Mouse (Mus musculus) right cerebral cortex, adult 18-20 months (tissue): Measurements from ENCODE around the gene Ube2g1.

ENCODE experiments used
- DNase-seq: peaks from one replicate; pipeline ENCODE4 v3.0.0; 2022; ENCODE audit warnings: mixed read lengths

The Ube2g1 gene

DNA sequence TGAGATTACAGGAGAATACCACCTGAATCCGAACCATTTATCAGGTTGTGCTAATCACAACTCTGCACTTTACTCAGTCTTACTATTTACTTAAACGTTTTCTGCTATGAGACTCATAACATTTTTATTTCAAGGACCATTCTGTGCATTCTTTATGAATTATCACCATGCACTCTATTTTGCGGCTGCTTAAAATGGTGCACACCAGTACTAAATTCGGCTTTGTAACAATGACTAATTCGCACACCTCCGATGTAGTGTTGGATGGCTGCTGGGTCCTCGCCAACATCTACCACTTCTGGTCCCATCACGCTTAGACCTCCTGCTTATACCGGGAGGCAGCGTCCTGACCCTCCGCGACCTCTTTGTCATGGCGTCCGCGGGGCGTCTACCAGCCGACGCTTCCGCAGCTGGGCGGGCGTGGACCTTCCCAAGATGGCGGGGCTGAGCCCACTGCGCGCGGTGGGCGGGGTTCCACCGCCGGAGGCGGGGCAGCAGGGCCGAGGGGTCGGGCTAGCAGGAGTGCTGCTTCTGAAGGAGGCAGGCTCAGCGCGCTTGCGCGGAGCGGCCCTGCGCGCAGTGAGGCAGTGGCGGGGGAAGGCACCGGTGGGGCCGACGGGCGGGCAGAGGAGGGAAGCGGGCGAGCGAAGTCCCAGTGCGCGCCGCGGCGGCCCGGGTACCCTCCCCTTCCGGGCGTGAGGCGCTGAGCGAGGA lies at the start of gene Ube2g1:
Gene Ube2g1 (plus strand): TSS at position 590 of the 714 bp plus-strand sequence.
- peak; percentile 98 for DNase-seq

DNA sequence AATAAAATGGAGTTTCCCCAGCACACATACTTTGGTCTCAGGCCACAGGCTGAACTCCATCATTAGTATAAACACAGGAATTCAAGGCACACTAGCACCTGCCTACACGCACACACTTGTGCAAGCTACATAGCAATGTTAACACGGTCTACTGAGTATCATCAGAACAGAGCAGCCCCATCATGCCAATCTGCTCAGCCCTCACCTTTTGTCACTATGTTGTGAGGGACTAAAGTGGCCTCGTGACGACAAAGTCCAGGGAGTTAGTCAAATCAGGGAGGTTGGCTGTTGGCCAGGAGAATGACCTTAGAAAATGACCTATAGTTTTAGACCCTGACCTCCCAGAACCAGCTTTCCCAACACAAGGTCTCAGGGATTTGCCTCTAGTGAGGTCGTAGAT lies 48.9 kb upstream of the Ube2g1 start:
- no peak for DNase-seq

DNA sequence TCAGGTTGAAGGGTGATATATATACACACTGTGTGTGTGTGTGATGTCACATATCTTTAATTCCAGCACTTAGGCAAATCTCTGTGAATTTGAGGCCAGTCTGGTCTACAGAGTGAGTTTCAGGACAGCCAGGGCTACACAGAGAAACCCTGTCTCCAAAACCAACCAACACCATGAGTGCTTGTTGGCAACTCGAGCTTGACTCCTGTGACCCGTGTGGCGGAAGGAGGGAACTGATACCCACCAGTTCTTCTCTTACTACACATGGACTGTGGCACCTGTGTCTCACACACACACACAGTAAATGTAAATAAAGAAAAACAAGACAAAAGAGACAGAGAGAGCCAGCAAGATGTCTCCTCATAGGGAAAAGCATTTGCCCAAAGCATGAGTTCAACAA lies 46.4 kb upstream of the Ube2g1 start:
- no peak for DNase-seq

GRCm38 (mm10) chr11:72564232-72564807 lies 42.8 kb upstream of the Ube2g1 start:
- DNase-seq, result peak; percentile 40

GRCm38 (mm10) chr11:72566304-72566703 lies 40.8 kb upstream of the Ube2g1 start:
- DNase-seq, result no peak

GRCm38 (mm10) chr11:72566816-72567338 lies 40.2 kb upstream of the Ube2g1 start:
- peak; percentile 88 for DNase-seq

DNA sequence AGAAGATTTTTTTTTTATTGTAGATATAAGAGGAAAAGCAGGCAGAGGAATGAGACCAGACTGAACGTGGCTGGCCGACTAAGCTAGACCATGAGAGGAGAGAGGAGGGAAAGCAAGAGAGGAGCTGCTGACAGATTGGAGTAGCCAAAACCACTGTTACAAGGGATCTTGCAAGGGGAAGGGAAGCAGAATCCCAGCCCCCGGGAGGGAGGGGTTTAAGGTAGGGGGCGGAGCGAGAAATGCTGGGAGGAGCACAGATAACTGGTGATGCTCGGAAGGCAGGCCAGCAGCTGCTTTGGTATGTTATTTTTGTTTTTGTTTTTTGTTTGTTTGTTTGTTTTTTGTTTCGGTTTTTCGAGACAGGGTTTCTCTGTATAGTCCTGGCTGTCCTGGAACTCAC lies 38.0 kb upstream of the Ube2g1 start:
- no peak for DNase-seq

DNA sequence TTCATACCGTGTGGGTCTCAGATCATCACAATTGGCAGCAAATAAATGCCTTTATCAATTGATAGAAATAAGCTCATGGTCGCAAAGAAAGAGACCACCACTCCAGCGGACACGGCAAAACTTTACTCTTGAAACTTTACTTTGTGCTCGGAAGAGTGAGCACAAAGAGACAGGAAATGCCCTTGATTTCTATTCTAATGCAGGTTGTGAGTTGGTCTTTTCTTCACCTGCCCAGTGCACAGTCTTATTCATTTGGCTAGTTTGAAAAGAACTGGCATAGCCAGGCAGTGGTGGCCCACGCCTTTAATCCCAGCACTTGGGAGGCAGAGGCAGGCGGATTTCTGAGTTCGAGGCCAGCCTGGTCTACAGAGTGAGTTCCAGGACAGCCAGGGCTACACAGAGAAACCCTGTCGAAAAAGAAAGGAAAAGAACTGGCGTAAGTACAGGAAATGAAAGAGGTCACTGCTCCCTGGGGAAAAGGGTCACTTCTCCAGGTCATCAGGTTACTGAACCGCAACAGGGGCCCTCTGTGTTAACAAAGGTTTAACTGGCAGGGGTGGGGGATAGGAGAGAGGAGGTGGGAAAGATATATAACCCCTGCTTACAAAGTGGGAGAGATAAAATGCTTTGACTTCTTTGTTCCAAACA lies 37.3 kb upstream of the Ube2g1 start:
- DNase-seq, result no peak

DNA sequence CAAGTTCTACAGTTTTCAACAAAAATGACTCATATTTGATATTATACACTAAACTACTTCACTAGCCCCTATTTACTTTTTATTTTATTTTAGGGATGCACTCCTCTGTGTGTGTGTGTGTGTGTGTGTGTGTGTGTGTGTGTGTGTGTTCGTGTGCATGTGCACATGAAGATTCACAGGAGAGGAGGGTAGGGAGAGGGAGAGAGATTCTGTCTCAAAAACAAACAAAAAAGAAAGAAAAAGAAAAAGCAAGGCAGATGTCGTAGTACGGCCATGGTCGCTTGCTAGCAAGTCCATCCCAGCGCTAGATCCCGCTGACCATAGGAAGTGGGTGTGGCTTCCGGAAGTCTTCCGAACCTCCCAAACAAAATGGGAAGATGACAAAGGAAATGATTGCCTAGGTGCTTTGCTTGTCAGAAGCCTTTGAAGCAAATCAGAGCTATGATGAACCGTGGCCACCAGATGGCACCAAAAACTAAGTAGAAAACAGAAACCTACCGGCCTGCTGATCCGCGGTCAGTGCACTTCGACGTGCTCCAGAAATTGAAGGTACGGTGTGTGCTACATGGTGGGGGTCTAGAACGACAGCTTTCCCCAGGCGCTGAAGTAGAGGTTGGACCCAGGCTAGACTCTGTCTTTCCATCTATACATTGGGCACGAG lies 36.6 kb upstream of the Ube2g1 start:
- peak; percentile 80 for DNase-seq

GRCm38 (mm10) chr11:72573819-72574218 lies 33.3 kb upstream of the Ube2g1 start:
- DNase-seq, result no peak

DNA sequence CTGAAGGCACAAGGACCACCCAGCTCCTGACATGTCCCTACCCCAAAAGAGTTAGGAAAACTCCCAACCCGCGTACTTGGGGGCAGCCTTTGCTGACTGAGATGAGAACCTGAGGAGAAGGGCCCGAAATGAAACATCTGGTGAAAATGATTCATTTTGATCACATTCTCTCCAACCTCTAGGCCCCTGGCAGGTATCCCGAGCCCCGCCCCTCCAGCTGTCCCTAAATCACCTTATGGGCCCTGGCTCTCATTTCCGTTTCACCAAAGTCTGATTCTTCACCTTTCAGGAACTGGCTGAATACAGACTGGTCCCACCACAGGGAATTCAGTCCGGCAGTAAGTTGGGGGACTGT lies 31.0 kb upstream of the Ube2g1 start:
- no peak for DNase-seq

GRCm38 (mm10) chr11:72576466-72577351 lies 30.4 kb upstream of the Ube2g1 start:
- no peak for DNase-seq

DNA sequence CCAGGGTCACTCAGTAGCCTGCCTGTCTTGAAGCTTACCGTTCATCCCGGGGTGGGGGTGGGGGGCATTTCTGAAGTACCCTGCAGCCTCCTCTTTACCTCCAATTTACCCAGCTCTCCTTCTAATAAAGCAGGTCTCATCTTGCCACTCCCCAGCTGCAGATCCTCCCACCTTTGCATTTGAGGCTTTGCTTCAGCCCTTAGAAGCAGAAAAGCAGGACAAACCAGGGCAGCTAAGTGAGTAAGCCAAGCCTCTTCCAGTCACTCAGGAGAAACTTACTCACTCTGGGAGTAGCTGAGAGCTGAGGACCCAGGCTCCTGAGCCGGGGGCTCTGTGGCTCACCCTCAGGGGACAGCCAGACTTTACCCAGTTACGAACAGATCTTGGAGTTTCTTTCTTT lies 28.6 kb upstream of the Ube2g1 start:
- DNase-seq, result no peak

DNA sequence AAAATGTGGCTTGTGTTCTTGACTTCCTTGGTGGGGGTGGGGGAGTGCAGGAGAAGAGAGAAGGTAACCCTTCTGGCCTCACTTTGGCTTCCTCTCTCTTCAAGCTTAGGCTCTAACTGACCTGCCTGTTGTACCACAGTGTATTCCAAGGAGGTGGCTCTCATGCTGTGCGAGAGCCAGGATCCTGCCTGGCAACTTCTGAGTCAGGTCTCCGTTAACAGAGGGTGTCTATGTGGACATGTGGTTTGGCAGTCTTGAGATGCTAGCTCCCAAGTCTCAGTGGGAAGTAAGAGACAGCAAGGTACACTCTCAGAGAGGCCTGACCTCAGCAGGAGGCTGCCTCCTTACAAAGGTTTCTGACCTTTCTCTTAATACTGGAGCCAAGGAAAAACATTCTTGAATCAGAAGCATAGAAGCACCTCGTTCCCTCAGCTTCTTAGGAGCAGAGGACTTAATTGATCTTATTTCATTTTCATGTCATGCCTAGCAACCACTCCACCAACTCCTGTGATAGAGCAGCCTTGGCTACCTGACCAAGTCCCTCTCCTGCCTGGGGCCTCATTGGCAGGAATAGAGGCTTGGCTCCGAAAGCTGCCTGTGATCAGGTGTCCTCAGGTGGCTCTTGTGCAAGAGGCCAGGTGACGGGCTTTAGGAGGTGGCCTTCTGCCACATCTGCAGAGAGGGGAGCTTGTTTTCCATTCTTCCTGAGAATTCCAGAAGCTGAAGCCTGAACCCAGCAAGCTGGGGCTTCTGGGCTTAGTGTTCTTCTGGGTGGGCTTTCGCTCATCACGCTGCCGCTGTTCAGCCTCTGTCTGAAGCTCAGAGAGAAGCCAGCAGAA lies 25.3 kb upstream of the Ube2g1 start:
- DNase-seq, result no peak

GRCm38 (mm10) chr11:72582448-72582705 lies 24.7 kb upstream of the Ube2g1 start:
- no peak for DNase-seq

DNA sequence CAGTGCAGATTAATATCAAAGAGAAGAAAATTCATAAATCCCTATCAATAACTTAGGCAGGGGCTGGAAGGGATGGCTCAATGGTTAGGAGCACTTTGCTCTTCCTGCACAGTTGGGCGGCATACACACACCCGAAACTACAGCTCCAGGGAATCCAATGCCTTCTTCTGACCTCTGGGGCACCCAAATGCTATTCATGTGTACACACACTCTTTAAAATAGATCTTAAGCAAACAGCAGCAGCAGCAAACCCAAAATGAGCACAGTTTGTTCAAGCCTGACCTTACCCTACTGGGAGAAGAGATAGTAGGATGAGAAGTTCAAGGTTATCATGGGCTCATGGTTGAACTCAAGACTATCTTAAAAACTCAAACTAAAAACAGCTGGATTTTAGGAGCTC lies 24.0 kb upstream of the Ube2g1 start:
- no peak for DNase-seq

DNA sequence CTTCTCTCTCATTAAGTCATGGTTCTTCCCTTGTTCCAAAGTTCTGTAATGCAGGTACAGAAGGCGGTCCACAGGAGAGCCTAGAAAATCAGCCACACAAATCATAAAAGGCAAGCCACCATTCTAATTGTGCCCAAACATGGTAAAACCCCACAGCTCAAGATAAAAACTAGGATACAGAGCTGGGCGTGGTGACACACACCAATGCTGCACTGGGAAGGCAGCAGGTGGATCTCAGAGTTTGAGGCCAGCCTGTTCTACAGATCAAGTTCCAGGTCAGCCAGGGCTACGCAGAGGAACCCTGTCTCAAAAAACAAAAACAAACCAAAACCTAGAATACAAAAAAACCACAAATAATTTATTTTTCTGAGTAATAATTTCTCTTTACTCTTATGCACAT lies 20.5 kb upstream of the Ube2g1 start:
- DNase-seq, result no peak

- no peak for DNase-seq
Measured at GRCm38 (mm10) chr11:72587537-72588233, 19.4 kb upstream of the Ube2g1 start.

DNA sequence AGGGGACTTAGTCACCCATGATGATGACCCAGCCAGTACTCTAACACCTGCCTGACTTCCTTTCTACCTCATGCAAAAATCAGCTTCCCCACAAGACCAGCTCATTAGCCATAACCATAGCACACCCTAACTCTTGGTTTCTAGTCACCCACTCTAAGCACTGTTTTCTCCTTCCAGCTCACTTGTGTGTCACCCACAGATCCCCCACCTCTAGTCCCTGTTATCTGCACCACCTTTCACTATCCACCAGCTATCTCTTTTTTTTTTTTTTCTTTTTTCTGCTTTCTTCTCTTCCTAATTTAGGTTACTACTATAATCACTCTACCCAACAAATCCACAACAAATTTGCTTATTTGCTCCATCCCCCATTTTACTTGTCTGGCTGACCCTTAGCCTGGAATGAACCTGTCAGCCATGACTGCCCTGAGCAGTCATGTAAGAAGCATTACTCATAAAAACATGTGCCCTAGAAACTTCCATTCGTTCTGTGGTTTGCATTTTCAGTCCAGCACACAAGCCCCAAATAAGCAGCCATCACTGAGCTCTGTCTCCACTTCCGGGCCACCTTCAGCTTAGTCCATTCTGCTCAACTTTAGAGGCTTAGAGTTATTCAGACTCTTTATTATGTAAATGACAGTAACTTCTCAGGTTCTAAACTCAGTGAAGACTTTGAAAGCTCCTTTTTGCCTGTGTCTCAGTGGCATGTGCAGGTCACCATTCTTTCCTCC lies 11.9 kb upstream of the Ube2g1 start:
- DNase-seq, result no peak

GRCm38 (mm10) chr11:72597780-72598179 lies 9.3 kb upstream of the Ube2g1 start:
- no peak for DNase-seq
